Mouse (Mus musculus): Measurements from ENCODE around the gene Gtf2a2. TPM values are rescaled to one million over a fixed set of nuclear protein-coding genes. Genes with fewer than 3 reads are reported as not detected.

Gene Gtf2a2
- polyA plus RNA-seq (2014; fragmentation: Illumina TruSeq; extraction: RNeasy Lipid Tissue Mini Kit (QIAGEN cat#74804)): 419 TPM

GRCm38 (mm10) chr9:70012408-70012901, at the start of gene Gtf2a2:
Gtf2a2 (plus strand) TSS chr9:70012550.

GRCm38 (mm10) chr9:69989303-69990121, 22.8 kb upstream of the Gtf2a2 start, which contains the start of gene Bnip2:
Bnip2 (plus strand) TSS chr9:69989466.

DNA sequence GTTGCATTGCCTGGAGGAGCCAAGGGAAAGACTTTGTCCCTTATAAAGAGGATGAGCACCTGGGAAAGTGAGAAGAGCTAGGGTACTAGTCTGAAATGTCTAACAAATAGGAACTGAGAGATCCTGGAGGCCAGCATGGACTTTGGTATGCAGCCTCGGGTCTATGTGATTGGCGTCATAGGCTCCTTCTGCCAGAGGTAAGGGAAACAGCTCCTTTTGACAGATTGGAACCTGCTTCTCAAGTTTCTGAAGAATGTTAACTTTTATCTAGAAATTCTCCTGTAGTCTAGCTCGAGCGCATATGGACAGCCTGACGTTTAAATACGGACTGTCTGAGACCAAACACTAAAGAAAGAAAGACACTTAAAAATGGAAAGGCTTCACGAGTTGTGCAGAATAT, 25.6 kb downstream of the Gtf2a2 start, which contains the start of gene Gcnt3:
Gene Gcnt3, minus strand, starts transcription at position 101 of the 400 bp plus-strand sequence.

Other genes with a start within 250 kb of the Gtf2a2 start
- 204 TPM for gene Bnip2, start 23.1 kb upstream of the Gtf2a2 start, polyA plus RNA-seq (2014; fragmentation: Illumina TruSeq; extraction: RNeasy Lipid Tissue Mini Kit (QIAGEN cat#74804))
- 4.8 TPM for gene Gcnt3, start 25.5 kb downstream of the Gtf2a2 start, polyA plus RNA-seq (2014; fragmentation: Illumina TruSeq; extraction: RNeasy Lipid Tissue Mini Kit (QIAGEN cat#74804))
- 18.1 TPM for gene Fam81a, start 130.0 kb downstream of the Gtf2a2 start, polyA plus RNA-seq (2014; fragmentation: Illumina TruSeq; extraction: RNeasy Lipid Tissue Mini Kit (QIAGEN cat#74804))
- 44.3 TPM for gene Myo1e, start 194.8 kb downstream of the Gtf2a2 start, polyA plus RNA-seq (2014; fragmentation: Illumina TruSeq; extraction: RNeasy Lipid Tissue Mini Kit (QIAGEN cat#74804))